Mouse (Mus musculus): Measurements from ENCODE around the gene Cib1. TPM values are rescaled to one million over a fixed set of nuclear protein-coding genes. Genes with fewer than 3 reads are reported as not detected.

Gene Cib1
- polyA plus RNA-seq, 1 experiment: 54.0 TPM

DNA sequence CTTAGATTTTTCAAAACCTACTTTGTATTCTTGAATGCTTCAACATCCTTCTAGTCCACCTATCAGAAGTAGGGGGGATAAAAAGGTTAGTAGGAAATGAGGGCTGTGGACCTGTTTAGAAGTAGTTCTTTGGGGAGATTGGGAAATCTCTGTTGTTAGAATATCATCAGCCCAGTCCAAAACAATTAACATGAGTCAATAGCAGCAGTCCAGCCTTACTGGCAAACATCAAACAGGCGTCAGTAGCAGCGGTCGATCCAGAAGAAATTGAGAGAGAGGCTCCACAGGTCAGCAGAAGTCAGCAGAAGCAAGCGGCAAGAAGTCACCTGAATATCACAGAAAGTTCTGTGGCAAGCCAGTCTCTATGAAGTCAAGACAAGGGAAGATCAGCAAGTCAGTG, 12.2 kb upstream of the Cib1 start:
- H3K36me3 ChIP-seq (replicated peaks; ENCODE audit: low read length): peaks cover 14% of the 10 kb centered on the region
- no peaks in the 10 kb centered on the region for H3K27me3 ChIP-seq (replicated peaks)
- peaks cover 3% of the 10 kb centered on the region; the same call in 1 of the 2 replicates for H3K9me3 ChIP-seq
- peaks cover 46% of the 10 kb centered on the region for H3K4me1 ChIP-seq
- H3K4me3 ChIP-seq (replicated peaks): no peak overlapping the region
- TF ChIP-seq GATA1 (IDR thresholded peaks at IDR 0.05; ENCODE audit: borderline replicate concordance, low read length) (no peak), FLI1 (IDR thresholded peaks at IDR 0.05; ENCODE audit: low read length) (no peak)

DNA sequence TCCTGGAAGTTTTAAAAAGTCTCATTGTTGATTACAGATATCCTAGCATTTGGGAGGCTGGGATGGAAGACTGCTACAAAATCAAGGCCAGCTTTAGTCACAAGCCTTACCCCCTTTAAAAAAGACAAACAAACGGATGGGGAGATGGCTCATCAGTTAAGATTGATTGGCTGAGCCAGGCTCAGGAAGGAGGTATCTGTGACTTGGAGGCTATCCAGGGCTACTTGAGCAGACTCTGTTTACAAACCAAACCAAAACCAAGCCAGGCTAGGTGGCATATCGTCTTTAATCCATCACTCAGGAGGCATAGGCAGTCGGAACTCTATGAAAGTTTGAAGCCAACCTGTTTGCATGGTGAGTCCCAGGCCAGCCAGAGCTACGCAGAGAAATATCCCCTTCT, 9.0 kb upstream of the Cib1 start:
- peaks cover 35% of the 10 kb centered on the region for H3K4me1 ChIP-seq
- H3K9me3 ChIP-seq: peaks cover 3% of the 10 kb centered on the region; the same call in 1 of the 2 replicates
- no peak overlapping the region for H3K4me3 ChIP-seq (replicated peaks)
- H3K36me3 ChIP-seq (replicated peaks; ENCODE audit: low read length): peaks cover 38% of the 10 kb centered on the region
- H3K27me3 ChIP-seq (replicated peaks): no peaks in the 10 kb centered on the region
- TF ChIP-seq FLI1 (IDR thresholded peaks at IDR 0.05; ENCODE audit: low read length) (no peak), GATA1 (IDR thresholded peaks at IDR 0.05; ENCODE audit: borderline replicate concordance, low read length) (no peak)

DNA sequence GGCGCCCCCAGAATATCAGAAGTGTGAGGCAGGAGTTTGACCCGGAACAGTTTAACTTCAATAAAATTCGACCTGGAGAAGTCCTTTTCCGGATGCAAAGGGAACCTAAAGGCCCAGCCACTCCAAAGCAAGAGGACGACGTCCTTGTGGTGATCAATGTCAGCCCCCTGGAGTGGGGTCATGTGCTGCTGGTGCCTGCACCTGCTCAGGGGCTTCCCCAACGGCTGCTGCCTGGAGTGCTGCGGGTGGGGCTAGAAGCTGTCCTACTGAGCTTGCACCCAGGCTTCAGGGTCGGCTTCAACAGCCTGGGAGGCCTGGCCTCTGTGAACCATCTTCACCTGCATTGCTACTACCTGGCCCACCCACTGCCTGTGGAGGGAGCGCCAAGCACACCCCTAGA, 5.9 kb upstream of the Cib1 start:
- H3K9me3 ChIP-seq: no peaks in the 10 kb centered on the region
- TF ChIP-seq FLI1 (IDR thresholded peaks at IDR 0.05; ENCODE audit: low read length) (no peak), GATA1 (IDR thresholded peaks at IDR 0.05; ENCODE audit: borderline replicate concordance, low read length) (no peak)
- no peaks in the 10 kb centered on the region for H3K27me3 ChIP-seq (replicated peaks)
- no peak overlapping the region for H3K4me3 ChIP-seq (replicated peaks)
- peaks cover 52% of the 10 kb centered on the region for H3K4me1 ChIP-seq
- H3K36me3 ChIP-seq (replicated peaks; ENCODE audit: low read length): peaks cover 48% of the 10 kb centered on the region

DNA sequence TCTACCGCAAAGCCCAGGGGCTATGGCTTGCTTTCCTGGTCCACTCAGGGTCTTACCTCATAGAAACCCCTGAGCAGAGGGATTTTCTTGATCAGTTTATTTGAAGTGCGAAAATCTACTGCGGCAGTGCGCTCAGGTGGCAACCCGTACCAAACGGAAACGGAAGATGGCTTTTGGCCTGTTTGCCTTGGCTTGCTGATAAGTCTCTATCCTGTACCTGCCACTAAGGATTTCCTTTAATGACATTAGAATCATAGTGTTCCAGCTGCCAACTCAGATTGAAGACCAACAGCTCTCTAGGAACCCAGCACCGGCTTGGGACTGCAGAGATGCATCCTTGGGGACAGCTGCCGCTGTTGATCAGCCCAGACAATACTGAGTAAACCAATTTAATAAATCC, 1.2 kb upstream of the Cib1 start:
- peak overlapping the region; percentile 89 for H3K4me3 ChIP-seq (replicated peaks)
- H3K9me3 ChIP-seq: no peaks in the 10 kb centered on the region
- H3K27me3 ChIP-seq (replicated peaks): no peaks in the 10 kb centered on the region
- no peak for TF ChIP-seq GATA1 (IDR thresholded peaks at IDR 0.05; ENCODE audit: borderline replicate concordance, low read length)
- peaks cover 44% of the 10 kb centered on the region for H3K36me3 ChIP-seq (replicated peaks; ENCODE audit: low read length)
- H3K4me1 ChIP-seq: peaks cover 59% of the 10 kb centered on the region

DNA sequence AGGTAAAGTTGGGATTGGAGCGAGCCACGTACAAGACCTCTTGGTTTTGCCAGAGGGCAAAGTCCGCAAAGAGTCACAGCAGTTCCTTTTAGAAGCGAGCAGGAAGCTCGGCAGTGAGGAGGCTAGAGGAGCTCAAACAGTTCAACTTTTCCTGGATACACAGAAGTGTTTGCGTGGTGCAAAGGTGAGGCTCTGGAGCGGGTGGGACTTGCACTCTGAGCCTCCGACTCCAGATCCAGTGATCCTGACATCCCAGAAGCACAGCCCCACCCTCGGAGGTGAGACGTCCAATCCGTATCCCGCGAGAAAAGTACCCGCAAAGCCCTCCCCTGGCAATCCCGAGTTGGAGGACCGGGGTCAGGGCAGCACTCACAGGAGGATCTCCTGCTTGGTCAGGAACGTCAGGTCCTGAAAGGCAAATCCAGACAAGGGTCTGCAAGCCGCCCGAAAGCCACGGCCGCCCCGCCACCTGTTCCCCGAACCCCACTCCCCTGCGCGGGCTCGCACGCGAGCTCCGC, 583 bp downstream of the Cib1 start:
- H3K4me1 ChIP-seq: peaks cover 77% of the 10 kb centered on the region
- H3K9me3 ChIP-seq: no peaks in the 10 kb centered on the region
- peaks cover 49% of the 10 kb centered on the region for H3K36me3 ChIP-seq (replicated peaks; ENCODE audit: low read length)
- TF ChIP-seq FLI1 (IDR thresholded peaks at IDR 0.05; ENCODE audit: low read length): no peak
- TF ChIP-seq GATA1 (IDR thresholded peaks at IDR 0.05; ENCODE audit: borderline replicate concordance, low read length): no peak
- peak overlapping the region; percentile 96 for H3K4me3 ChIP-seq (replicated peaks)
- no peaks in the 10 kb centered on the region for H3K27me3 ChIP-seq (replicated peaks)

DNA sequence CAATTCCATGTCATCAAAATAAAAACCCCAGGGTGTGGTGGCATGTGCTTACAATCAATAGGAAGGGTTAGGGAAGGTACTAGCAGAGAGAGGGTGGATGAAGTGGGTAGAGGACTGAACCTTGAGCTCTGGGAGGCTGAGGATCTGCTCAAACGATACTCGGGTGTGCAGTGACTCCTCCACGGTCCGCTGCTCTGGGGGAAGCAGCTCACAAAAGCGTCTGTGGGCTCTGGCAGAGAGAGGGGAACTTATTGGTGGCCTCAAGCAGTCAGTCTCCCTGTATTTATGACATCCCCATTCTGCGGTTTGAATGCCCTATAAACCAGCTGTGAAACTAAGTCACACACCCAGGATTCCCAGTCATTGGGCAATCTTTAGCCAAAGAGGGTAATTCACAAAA, 2.4 kb downstream of the Cib1 start:
- Histone ChIP-seq H3K4me3 (replicated peaks) (peak overlapping the region; percentile 70), H3K4me1 (peaks cover 77% of the 10 kb centered on the region), H3K9me3 (no peaks in the 10 kb centered on the region), H3K36me3 (replicated peaks; ENCODE audit: low read length) (peaks cover 55% of the 10 kb centered on the region), H3K27me3 (replicated peaks) (no peaks in the 10 kb centered on the region)
- TF ChIP-seq GATA1 (IDR thresholded peaks at IDR 0.05; ENCODE audit: borderline replicate concordance, low read length) (no peak), FLI1 (IDR thresholded peaks at IDR 0.05; ENCODE audit: low read length) (no peak)

DNA sequence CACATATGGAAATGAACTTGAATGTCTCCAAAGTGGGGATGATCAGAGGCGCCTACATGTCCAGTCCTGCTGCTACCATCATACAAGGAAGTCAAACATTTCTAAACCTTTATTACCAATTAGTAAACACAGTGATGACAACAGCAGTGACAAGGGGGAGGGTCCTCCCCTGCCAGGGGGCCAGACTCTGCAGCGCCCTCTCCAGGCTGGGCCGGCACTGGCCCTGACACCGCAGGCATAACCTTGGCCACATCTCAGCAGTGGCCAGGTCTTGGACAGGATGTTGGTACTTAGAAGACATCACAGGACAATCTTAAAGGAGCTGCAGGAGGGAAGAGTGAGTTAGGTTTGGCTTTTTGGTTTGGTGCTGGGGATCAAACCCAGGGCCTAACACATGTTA, 5.5 kb downstream of the Cib1 start:
- TF ChIP-seq GATA1 (IDR thresholded peaks at IDR 0.05; ENCODE audit: borderline replicate concordance, low read length) (no peak), FLI1 (IDR thresholded peaks at IDR 0.05; ENCODE audit: low read length) (no peak)
- no peaks in the 10 kb centered on the region for H3K9me3 ChIP-seq
- no peak overlapping the region for H3K4me3 ChIP-seq (replicated peaks)
- H3K4me1 ChIP-seq: peaks cover 66% of the 10 kb centered on the region
- H3K36me3 ChIP-seq (replicated peaks; ENCODE audit: low read length): peaks cover 85% of the 10 kb centered on the region
- no peaks in the 10 kb centered on the region for H3K27me3 ChIP-seq (replicated peaks)

DNA sequence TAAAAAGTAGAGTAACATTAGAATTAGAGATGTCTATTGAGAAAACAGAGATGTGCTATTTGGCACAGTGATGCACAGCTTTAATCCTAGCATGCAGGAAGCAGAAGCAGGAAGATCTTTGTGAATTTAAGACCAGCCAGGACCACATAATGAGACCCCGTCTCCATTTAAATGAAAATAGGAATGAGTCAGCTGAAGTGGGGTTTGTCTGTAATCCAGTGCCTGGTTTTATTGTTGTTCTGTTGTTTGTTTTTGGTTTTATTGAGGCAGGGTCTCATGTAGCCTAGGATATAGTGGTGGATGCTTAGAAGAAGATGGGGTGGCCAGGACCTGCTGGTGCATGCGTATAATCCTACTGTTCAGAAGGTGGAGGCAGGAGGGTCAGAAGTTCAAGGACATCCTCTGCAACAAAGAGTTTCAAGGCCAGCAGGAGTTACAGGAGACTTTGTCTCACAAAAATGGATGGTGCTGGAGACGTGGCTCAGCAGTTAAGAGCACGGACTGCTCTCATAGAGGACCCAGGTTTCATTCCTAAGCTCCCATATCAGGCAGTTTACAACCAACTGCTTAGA, 11.3 kb downstream of the Cib1 start:
- Histone ChIP-seq H3K4me3 (replicated peaks) (no peak overlapping the region), H3K36me3 (replicated peaks; ENCODE audit: low read length) (peaks cover 98% of the 10 kb centered on the region), H3K27me3 (replicated peaks) (no peaks in the 10 kb centered on the region), H3K4me1 (peaks cover 33% of the 10 kb centered on the region), H3K9me3 (no peaks in the 10 kb centered on the region)
- TF ChIP-seq FLI1 (IDR thresholded peaks at IDR 0.05; ENCODE audit: low read length): no peak
- no peak for TF ChIP-seq GATA1 (IDR thresholded peaks at IDR 0.05; ENCODE audit: borderline replicate concordance, low read length)

DNA sequence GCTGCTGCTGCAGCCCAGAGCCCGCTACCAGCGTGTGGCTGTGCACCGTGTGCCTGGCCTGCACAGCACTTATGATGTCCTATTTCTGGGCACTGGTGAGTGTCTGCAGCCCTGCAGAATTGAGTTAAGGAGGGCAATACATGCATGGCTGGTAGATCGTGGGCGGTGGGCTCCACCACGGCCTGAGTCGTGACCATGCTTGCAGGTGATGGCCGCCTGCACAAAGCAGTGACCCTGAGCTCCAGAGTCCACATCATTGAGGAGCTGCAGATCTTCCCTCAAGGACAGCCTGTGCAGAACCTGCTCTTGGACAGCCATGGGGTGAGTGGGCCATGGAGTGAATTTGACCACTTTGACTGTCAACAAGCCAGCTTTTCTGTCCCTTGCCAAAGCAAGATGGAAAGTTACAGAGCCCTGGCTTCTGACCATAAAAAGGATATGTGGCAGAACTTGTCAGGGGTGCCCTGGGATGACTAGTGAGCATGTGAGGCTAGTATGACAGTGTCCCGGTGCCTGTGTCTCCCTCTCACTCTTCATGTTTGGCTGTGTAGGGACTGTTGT, 12.3 kb downstream of the Cib1 start:
- TF ChIP-seq FLI1 (IDR thresholded peaks at IDR 0.05; ENCODE audit: low read length) (no peak), GATA1 (IDR thresholded peaks at IDR 0.05; ENCODE audit: borderline replicate concordance, low read length) (no peak)
- H3K36me3 ChIP-seq (replicated peaks; ENCODE audit: low read length): peaks cover 98% of the 10 kb centered on the region

DNA sequence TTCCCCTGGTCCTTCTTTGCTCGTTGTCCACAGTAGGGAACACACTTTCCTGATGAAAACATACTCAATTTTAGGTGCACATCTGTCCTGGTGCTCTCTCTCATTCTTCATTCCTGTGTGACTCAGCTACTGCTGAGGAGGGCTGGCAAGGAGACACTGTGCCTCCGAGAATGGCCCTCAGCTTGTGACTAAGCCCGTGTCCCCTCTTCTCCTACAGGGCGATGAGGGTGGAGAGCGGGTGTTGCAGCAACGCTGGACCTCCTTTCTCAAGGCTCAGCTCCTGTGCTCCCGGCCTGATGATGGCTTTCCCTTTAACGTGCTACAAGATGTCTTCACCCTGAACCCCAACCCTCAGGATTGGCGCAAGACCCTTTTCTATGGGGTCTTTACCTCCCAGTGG, 13.9 kb downstream of the Cib1 start:
- Histone ChIP-seq H3K36me3 (replicated peaks; ENCODE audit: low read length) (peaks cover 98% of the 10 kb centered on the region), H3K4me3 (replicated peaks) (no peak overlapping the region), H3K4me1 (peaks cover 48% of the 10 kb centered on the region), H3K27me3 (replicated peaks) (no peaks in the 10 kb centered on the region), H3K9me3 (no peaks in the 10 kb centered on the region)
- TF ChIP-seq FLI1 (IDR thresholded peaks at IDR 0.05; ENCODE audit: low read length) (no peak), GATA1 (IDR thresholded peaks at IDR 0.05; ENCODE audit: borderline replicate concordance, low read length) (no peak)

More for the DNA sequence above, 12.3 kb downstream of the Cib1 start:
- no peak overlapping the region for H3K4me3 ChIP-seq (replicated peaks)
- peaks cover 38% of the 10 kb centered on the region for H3K4me1 ChIP-seq
- H3K27me3 ChIP-seq (replicated peaks): no peaks in the 10 kb centered on the region
- H3K9me3 ChIP-seq: no peaks in the 10 kb centered on the region

All from megakaryocyte, embryonic 14.5 days (primary cell).